In the genomic region with DNA sequence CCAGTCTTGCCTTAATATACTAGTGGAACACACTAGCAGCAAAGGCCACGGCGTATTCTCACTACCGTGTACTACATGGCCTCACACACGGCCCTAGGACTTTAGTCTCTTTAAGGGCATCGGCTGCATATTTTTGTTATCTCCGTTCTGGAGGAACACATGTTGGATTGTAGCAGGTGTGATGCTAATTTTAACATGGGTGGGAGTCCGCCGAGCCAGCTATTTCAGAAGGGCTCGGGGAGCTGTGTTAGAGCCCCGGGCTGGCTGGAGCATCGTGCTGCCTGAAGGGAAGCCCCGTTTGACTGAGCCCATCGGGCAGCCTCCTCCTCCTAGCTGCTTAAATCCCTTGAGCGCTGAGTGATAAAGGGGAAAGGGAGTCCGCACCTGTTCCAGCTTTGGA, we compare ENCODE assay signal across 35 mouse cellular contexts. TPM values are rescaled to one million over a fixed set of nuclear protein-coding genes. Genes with fewer than 3 reads are reported as not detected.
A peak's percentile ranks its signal among the peaks of the same experiment; 100 is the strongest.
DNase-seq lines count a peak whose midpoint lies in the region; ATAC-seq and TF ChIP-seq lines count a peak whose summit lies in the region.
"Had no signal": no experiment of that assay in that cellular context is flagged by ENCODE, and none has a peak within 500 bp of the region (broad histone marks: within the 10 kb centered on the region; RNA-seq: fewer than 3 reads in every experiment).

No protein-coding gene starts in this region.

- peaks cover 4% of the 10 kb centered on the region; the same call in 1 of the 2 replicates for H3K4me1 ChIP-seq in heart, embryonic 11.5 days (ENCODE audit: control insufficient read depth, insufficient read depth, low read length)
- peaks cover 8% of the 10 kb centered on the region for H3K4me1 ChIP-seq in heart, embryonic 16.5 days (ENCODE audit: control insufficient read depth, insufficient read depth, low read length)
- no peaks in the 10 kb centered on the region; the same call in 1 of the 2 replicates for H3K4me1 ChIP-seq in heart, adult 2 months (ENCODE audit: control insufficient read depth, insufficient read depth, low read length)
- H3K4me1 ChIP-seq in limb, embryonic 13.5 days = no peaks in the 10 kb centered on the region
- H3K4me1 ChIP-seq in limb, embryonic 10.5 days = no peaks in the 10 kb centered on the region
- H3K4me1 ChIP-seq: embryonic facial prominence, embryonic 12.5 days; forebrain, embryonic 10.5 days; forebrain, embryonic 15.5 days; hindbrain, embryonic 10.5 days; hindbrain, embryonic 15.5 days; limb, embryonic 15.5 days; liver, embryonic 13.5 days; midbrain, embryonic 13.5 days; stomach, embryonic 15.5 days had no signal

- H3K4me2 ChIP-seq in heart, embryonic 11.5 days = peak overlapping the region; percentile 29; the same call in 1 of the 2 replicates
- H3K4me2 ChIP-seq in heart, embryonic 16.5 days (ENCODE audit: low read depth, low read length) = peak overlapping the region; percentile 19
- H3K4me2 ChIP-seq in limb, embryonic 13.5 days (replicated peaks) = no peak overlapping the region
- H3K4me2 ChIP-seq: embryonic facial prominence, embryonic 12.5 days; forebrain, embryonic 15.5 days; hindbrain, embryonic 15.5 days; limb, embryonic 15.5 days; liver, embryonic 13.5 days; midbrain, embryonic 13.5 days; stomach, embryonic 15.5 days had no signal

- no peaks in the 10 kb centered on the region for H3K79me2 ChIP-seq in heart, adult 2 months (replicated peaks; ENCODE audit: control insufficient read depth, insufficient read depth, low read length)

- no peaks in the 10 kb centered on the region for H3K9me3 ChIP-seq in heart, embryonic 11.5 days (replicated peaks; ENCODE audit: control insufficient read depth, low read length)
- peaks cover 3% of the 10 kb centered on the region; the same call in 1 of the 2 replicates for H3K9me3 ChIP-seq in heart, embryonic 16.5 days (replicated peaks; ENCODE audit: control insufficient read depth, low read length)
- peaks cover 10% of the 10 kb centered on the region; the same call in 1 of the 2 replicates for H3K9me3 ChIP-seq in limb, embryonic 13.5 days
- H3K9me3 ChIP-seq in limb, embryonic 10.5 days (replicated peaks) = no peaks in the 10 kb centered on the region; the same call in 1 of the 2 replicates
- H3K9me3 ChIP-seq: forebrain, embryonic 15.5 days; hindbrain, embryonic 15.5 days; limb, embryonic 15.5 days; liver, embryonic 13.5 days; midbrain, embryonic 13.5 days; stomach, embryonic 15.5 days had no signal

- TF ChIP-seq CTCF in heart, adult 2 months (IDR thresholded peaks at IDR 0.05) = no peak

- TF ChIP-seq POLR2A in heart, adult 2 months (IDR thresholded peaks at IDR 0.05; ENCODE audit: insufficient read depth, low read depth, low read length) = no peak

- H3K4me3 ChIP-seq in heart, embryonic 11.5 days (ENCODE audit: low read depth, low read length) = no peak overlapping the region
- no peak overlapping the region for H3K4me3 ChIP-seq in heart, embryonic 16.5 days (ENCODE audit: low read length)
- no peak overlapping the region for H3K4me3 ChIP-seq in heart, adult 2 months
- no peak overlapping the region for H3K4me3 ChIP-seq in limb, embryonic 13.5 days
- no peak overlapping the region for H3K4me3 ChIP-seq in limb, embryonic 10.5 days
- H3K4me3 ChIP-seq: embryonic facial prominence, embryonic 12.5 days; forebrain, embryonic 10.5 days; forebrain, embryonic 15.5 days; hindbrain, embryonic 10.5 days; hindbrain, embryonic 15.5 days; left cerebral cortex, adult 2 months; limb, embryonic 15.5 days; liver, embryonic 13.5 days; midbrain, embryonic 13.5 days; stomach, embryonic 15.5 days had no signal

- ATAC-seq in heart, embryonic 11.5 days (replicated peaks; ENCODE audit: insufficient number of reproducible peaks, low FRiP score, low TSS enrichment) = no peak
- peak; percentile 88 for ATAC-seq in heart, embryonic 16.5 days (replicated peaks; ENCODE audit: extremely low read depth, insufficient read depth, low FRiP score)
- ATAC-seq in limb, embryonic 13.5 days (ENCODE audit: low FRiP score, low read depth) = peak; percentile 61; the same call in 1 of the 2 replicates
- ATAC-seq in megakaryocyte, adult 5-6 weeks (ENCODE audit: poor library complexity, severe bottlenecking) = no peak
- ATAC-seq: forebrain, embryonic 15.5 days; inflammation-experienced regulatory T-cells, adult 6 months; lung, postnatal 0 days; midbrain, embryonic 13.5 days; Patski had no signal

- H3K27me3 ChIP-seq in heart, embryonic 11.5 days (ENCODE audit: control insufficient read depth, insufficient read depth, low read length) = no peaks in the 10 kb centered on the region
- H3K27me3 ChIP-seq in heart, embryonic 16.5 days (ENCODE audit: control insufficient read depth, insufficient read depth, low read length) = no peaks in the 10 kb centered on the region
- no peaks in the 10 kb centered on the region for H3K27me3 ChIP-seq in heart, adult 2 months (ENCODE audit: control insufficient read depth, insufficient read depth, low read length)
- no peaks in the 10 kb centered on the region for H3K27me3 ChIP-seq in limb, embryonic 13.5 days
- no peaks in the 10 kb centered on the region for H3K27me3 ChIP-seq in limb, embryonic 10.5 days (ENCODE audit: low read depth, poor library complexity, severe bottlenecking)
- H3K27me3 ChIP-seq: embryonic facial prominence, embryonic 12.5 days; forebrain, embryonic 15.5 days; hindbrain, embryonic 15.5 days; limb, embryonic 15.5 days; liver, embryonic 13.5 days; midbrain, embryonic 13.5 days; stomach, embryonic 15.5 days had no signal

- 54% methylated on average over 15 of the region's 15 CpGs for WGBS in heart, embryonic 11.5 days (ENCODE audit: insufficient replicate concordance)
- WGBS in heart, embryonic 16.5 days = 45% methylated on average over 15 of the region's 15 CpGs
- 61% methylated on average over 15 of the region's 15 CpGs for WGBS in heart, adult 2 months
- WGBS in limb, embryonic 13.5 days = 89% methylated on average over 15 of the region's 15 CpGs
- WGBS in limb, embryonic 10.5 days = 91% methylated on average over 15 of the region's 15 CpGs

- no peak for TF ChIP-seq EP300 in heart, adult 2 months (IDR thresholded peaks at IDR 0.05; ENCODE audit: insufficient read depth, low read depth, low read length)

- H3K36me3 ChIP-seq in heart, embryonic 11.5 days (ENCODE audit: control insufficient read depth, insufficient read depth, low read length) = no peaks in the 10 kb centered on the region
- H3K36me3 ChIP-seq in heart, embryonic 16.5 days (ENCODE audit: control insufficient read depth, insufficient read depth) = no peaks in the 10 kb centered on the region
- H3K36me3 ChIP-seq in heart, adult 2 months (ENCODE audit: control insufficient read depth, insufficient read depth, low read length) = no peaks in the 10 kb centered on the region
- H3K36me3 ChIP-seq in limb, embryonic 13.5 days = no peaks in the 10 kb centered on the region
- no peaks in the 10 kb centered on the region for H3K36me3 ChIP-seq in limb, embryonic 10.5 days
- H3K36me3 ChIP-seq: embryonic facial prominence, embryonic 12.5 days; forebrain, embryonic 10.5 days; forebrain, embryonic 15.5 days; hindbrain, embryonic 10.5 days; hindbrain, embryonic 15.5 days; limb, embryonic 15.5 days; liver, embryonic 13.5 days; midbrain, embryonic 13.5 days; stomach, embryonic 15.5 days had no signal

- H3K27ac ChIP-seq in heart, embryonic 11.5 days (ENCODE audit: low read depth, low read length) = no peak overlapping the region
- peak overlapping the region; percentile 69 for H3K27ac ChIP-seq in heart, embryonic 16.5 days (ENCODE audit: low read length)
- no peak overlapping the region for H3K27ac ChIP-seq in heart, adult 2 months
- H3K27ac ChIP-seq in limb, embryonic 13.5 days = no peak overlapping the region
- H3K27ac ChIP-seq in limb, embryonic 10.5 days = no peak overlapping the region
- H3K27ac ChIP-seq: embryonic facial prominence, embryonic 12.5 days; forebrain, embryonic 10.5 days; forebrain, embryonic 15.5 days; hindbrain, embryonic 10.5 days; hindbrain, embryonic 15.5 days; left cerebral cortex, adult 2 months; limb, embryonic 15.5 days; liver, embryonic 13.5 days; midbrain, embryonic 13.5 days; stomach, embryonic 15.5 days had no signal

- H3K9ac ChIP-seq in heart, embryonic 11.5 days (ENCODE audit: low read depth, low read length) = no peak overlapping the region
- no peak overlapping the region for H3K9ac ChIP-seq in heart, embryonic 16.5 days (ENCODE audit: low read length)
- no peak overlapping the region for H3K9ac ChIP-seq in heart, adult 2 months (ENCODE audit: low read depth, low read length)
- no peak overlapping the region for H3K9ac ChIP-seq in limb, embryonic 13.5 days
- H3K9ac ChIP-seq: embryonic facial prominence, embryonic 12.5 days; forebrain, embryonic 15.5 days; hindbrain, embryonic 15.5 days; limb, embryonic 15.5 days; liver, embryonic 13.5 days; midbrain, embryonic 13.5 days; stomach, embryonic 15.5 days had no signal

- no peak for DNase-seq in heart, adult 18-20 months
- no peak for DNase-seq in heart, adult 2 months
- no peak for DNase-seq in limb, embryonic 10.5 days (ENCODE audit: low spot score)
- peak; percentile 18 for DNase-seq in heart, postnatal 4 days
- DNase-seq: adrenal gland, postnatal 10 days; cerebellum, adult 11 months; cerebellum, adult 9-10 months; cerebellum, postnatal 36 days; gastrocnemius, postnatal 36 days; kidney, adult 11 months; kidney, postnatal 25 days; liver, embryonic 13.5 days; lung, adult 18-20 months; lung, postnatal 4 days; thymus, adult 18-20 months; thymus, postnatal 25 days had no signal

- intact Hi-C loops in heart, adult 2 months (cut with DNase I) = loop anchor here (2.0 kb wide), 1 partner anchor 44 kb away; no protein-coding TSS in a partner anchor

RNA-seq across cellular contexts. Expression of a gene that starts 39.4 kb away (rescaled TPM):
- polyA plus RNA-seq in heart, embryonic 11.5 days (2014; fragmentation: Nextera tagmentation; extraction: Ambion mirVana) = 2.8 and 3.3 TPM in 2 replicates
- 1 to 10 TPM; 2.3 to 2.8 TPM for total RNA-seq in heart, adult 18-20 months (2021)
- 1.2 and 1.9 TPM in 2 replicates for polyA plus RNA-seq in heart, embryonic 16.5 days (2015; fragmentation: Nextera tagmentation; extraction: Ambion mirVana)
- total RNA-seq in heart, adult 2 months (2021) = 1 to 10 TPM; 2.0 to 2.2 TPM
- polyA plus RNA-seq in heart, adult 2 months (2012; rRNA removed) = 0.92 and 1.4 TPM in 2 replicates
- 2.7 and 3.7 TPM in 2 replicates for polyA plus RNA-seq in limb, embryonic 13.5 days (2015; fragmentation: Nextera tagmentation; extraction: Ambion mirVana)
- polyA plus RNA-seq in limb, embryonic 10.5 days (2016; fragmentation: Nextera tagmentation; extraction: Ambion mirVana) = 3.1 and 4.9 TPM in 2 replicates
- total RNA-seq in heart, postnatal 4 days (2021) = 1 to 10 TPM; 1.9 to 2.0 TPM
- 5.1 and 5.6 TPM in 2 replicates for total RNA-seq in megakaryocyte, adult 5-6 weeks (2015)
- 3.6 and 5.1 TPM in 2 replicates for total RNA-seq in megakaryocyte, adult 5-6 weeks (2017)

RNA-seq across cellular contexts. Expression of a gene that starts 45.7 kb away (rescaled TPM):
- 6.1 and 6.3 TPM in 2 replicates for polyA plus RNA-seq in heart, embryonic 11.5 days (2014; fragmentation: Nextera tagmentation; extraction: Ambion mirVana)
- 10 to 100 TPM; 16.2 to 17.0 TPM for total RNA-seq in heart, adult 18-20 months (2021)
- polyA plus RNA-seq in heart, embryonic 16.5 days (2015; fragmentation: Nextera tagmentation; extraction: Ambion mirVana) = 5.8 and 7.7 TPM in 2 replicates
- total RNA-seq in heart, adult 2 months (2021) = 10 to 100 TPM; 18.7 to 20.6 TPM
- polyA plus RNA-seq in heart, adult 2 months (2012; rRNA removed) = 5.9 and 10.0 TPM in 2 replicates
- polyA plus RNA-seq in limb, embryonic 13.5 days (2015; fragmentation: Nextera tagmentation; extraction: Ambion mirVana) = 9.4 and 10.1 TPM in 2 replicates
- polyA plus RNA-seq in limb, embryonic 10.5 days (2016; fragmentation: Nextera tagmentation; extraction: Ambion mirVana) = 1.6 and 2.6 TPM in 2 replicates
- total RNA-seq in heart, postnatal 4 days (2021) = 10 to 100 TPM; 44.9 to 45.1 TPM
- not detected in 2 replicates for total RNA-seq in megakaryocyte, adult 5-6 weeks (2015)
- 0.04 TPM in 1 of 2 replicates, not detected in the other for total RNA-seq in megakaryocyte, adult 5-6 weeks (2017)
- total RNA-seq: megakaryocyte-erythroid progenitor cell, adult 5-6 weeks; MEL; monocyte, adult 5-6 weeks had no signal

Comparison
In these comparisons a context has a peak if more than half of its experiments do, and no peak if none do; other contexts are left out.
1. ATAC-seq: peak in heart, embryonic 16.5 days (single experiment) and limb, embryonic 13.5 days (single experiment); none in heart, embryonic 11.5 days (single experiment) and megakaryocyte, adult 5-6 weeks (single experiment).